Mouse (Mus musculus): ENCODE measurements around the gene Stab1. TPM values are rescaled to one million over a fixed set of nuclear protein-coding genes. Genes with fewer than 3 reads are reported as not detected.

Gene Stab1
- total RNA-seq, 2 experiments from 2014 or later = 13.9 to 17.5 TPM

- DNase-seq (ENCODE audit: extremely low spot score in 1 of 2, low spot score in 1 of 2) = no peak
Observed at GRCm38 (mm10) chr14:31195521-31195920, 27.1 kb upstream of the Stab1 start.

GRCm38 (mm10) chr14:31194891-31195513 is 26.6 kb upstream of the Stab1 start:
- DNase-seq (ENCODE audit: extremely low spot score in 1 of 2, low spot score in 1 of 2) = no peak

- DNase-seq (ENCODE audit: extremely low spot score in 1 of 2, low spot score in 1 of 2) = no peak
Observed at GRCm38 (mm10) chr14:31194441-31194840, 26.0 kb upstream of the Stab1 start.

DNA sequence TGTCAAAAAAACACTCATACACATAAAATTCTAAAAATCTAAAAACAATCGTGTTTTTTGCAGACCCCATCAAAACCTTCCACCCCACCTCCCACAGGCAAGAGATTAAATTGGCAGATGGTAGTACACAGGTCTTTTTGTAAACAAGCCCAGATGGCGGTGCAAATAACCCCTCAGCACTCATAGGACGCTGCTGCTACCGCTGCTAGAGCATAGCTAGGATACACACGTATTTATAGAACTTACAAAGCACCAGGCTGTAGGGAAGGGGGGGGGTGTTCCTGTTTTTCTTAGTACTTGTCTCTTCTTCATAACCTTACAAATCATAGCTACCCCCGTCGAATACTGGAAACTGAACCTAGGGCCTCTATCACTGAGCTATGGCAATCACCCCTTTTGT is 25.4 kb upstream of the Stab1 start:
- no peak for DNase-seq (ENCODE audit: extremely low spot score in 1 of 2, low spot score in 1 of 2)

DNA sequence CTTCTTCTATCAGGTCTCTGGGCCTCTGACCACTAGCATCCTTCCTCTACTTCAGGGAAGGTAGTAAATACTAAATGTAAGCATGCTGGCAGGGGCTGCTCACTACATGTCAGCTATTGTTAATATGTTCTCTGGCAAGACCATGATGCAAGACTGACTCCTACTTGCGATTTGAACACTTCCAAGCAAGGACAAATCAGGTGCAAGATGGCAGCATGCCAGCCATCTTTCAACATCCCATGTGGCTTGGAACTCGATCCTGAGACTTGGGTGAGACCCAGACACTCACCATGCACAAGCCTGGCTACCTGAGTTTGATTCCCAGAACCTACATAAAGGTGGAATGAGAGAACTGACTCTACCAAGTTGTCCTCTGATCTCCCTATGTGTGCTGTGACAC is 23.5 kb upstream of the Stab1 start:
- DNase-seq (ENCODE audit: extremely low spot score in 1 of 2, low spot score in 1 of 2) = no peak

DNA sequence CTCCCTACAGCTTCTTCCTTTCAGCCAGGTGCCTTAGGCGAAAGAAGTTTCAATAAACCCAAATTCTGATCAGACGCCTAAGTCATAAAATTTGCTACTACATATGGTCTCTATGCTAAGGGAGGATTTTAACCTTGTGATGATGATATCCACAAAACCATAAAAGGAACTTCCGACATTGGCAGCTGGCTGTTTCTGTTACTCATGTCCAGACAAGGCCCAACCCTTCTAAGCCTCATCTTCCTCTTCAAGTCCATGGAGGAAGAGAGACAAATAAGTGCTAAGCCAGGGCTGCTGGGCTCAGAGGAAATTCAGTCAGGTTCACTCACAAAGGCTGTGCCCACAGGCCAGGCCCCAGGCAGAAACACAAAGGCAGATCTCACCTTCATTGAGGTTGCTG is 20.9 kb upstream of the Stab1 start:
- no peak for DNase-seq (ENCODE audit: extremely low spot score in 1 of 2, low spot score in 1 of 2)

DNA sequence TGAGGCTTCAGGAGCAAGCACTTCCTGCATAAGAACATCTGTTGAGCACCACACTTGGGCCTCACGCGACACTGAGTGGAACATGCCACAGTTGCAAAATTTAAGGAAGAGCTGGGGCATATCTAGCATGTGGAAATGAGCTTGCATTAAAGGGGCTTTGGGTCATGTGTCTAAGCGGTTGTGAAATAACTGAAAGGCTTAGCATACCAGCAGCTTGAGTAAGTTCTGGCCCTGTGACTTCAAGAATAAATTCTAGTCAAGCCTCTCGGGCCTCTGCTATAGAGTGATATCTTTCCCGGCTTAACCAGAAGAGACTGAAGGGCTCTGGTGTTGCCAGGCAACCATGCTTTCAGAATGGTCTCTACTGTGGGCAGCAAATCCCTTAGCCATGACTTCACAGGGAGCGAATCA is 20.3 kb upstream of the Stab1 start:
- no peak for DNase-seq (ENCODE audit: extremely low spot score in 1 of 2, low spot score in 1 of 2)

DNA sequence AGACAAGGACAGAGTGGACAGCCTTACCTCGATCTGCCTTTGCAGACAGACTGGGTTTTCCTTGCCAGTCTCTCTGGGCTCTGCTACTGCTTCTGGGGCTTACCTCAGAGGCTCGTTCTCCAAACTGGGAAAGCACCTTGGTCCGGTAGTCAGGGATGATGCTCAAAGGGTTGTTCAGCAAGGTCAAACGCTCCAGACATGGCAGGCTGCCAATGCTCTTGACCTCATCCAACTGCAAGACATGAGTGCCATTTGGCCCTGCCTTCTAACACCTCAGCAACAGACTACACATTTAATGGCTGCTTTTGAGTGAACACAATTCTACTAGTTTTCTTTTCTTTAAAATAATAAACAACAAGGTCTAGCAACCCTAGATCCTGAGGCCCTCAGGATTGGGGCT is 18.2 kb upstream of the Stab1 start:
- no peak for DNase-seq (ENCODE audit: extremely low spot score in 1 of 2, low spot score in 1 of 2)

DNA sequence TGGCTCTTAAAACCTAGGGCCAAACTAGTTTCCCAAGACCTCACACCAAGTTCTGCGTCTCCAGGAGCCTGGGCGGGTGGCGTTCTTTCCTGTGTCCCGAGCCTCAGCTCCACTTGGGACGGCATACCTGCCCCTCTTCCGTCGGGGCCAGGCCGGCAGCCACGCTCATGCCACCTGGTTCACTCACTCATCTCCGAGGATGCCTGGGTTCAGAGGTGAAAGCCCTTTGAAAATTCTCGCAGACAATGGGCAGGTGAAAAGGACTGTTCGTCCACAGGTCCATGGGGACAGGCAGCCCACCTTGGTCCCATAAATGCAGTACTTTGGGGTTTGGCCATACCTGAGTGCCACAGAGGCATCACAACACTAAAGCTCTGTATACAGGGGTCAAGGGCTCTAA is 15.8 kb upstream of the Stab1 start:
- DNase-seq (ENCODE audit: extremely low spot score in 1 of 2, low spot score in 1 of 2) = no peak

DNA sequence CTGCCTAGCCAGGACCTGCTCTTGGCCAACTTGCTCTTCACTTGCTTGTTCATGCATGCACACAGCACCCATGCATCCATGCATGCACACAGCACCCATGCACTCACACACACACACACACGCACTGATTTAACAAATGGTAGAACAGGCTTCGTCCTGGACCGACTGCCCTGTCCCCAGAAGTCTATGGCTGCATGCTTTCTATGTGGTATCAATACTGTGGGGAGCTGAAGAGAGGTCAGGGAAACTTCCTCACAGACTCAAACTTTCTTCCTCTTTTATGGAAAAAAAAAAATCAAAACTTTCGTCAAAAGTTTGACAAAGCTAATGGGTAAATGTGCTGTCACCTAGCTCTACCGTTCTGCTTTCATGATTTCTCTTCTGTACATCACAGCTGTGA is 15.1 kb upstream of the Stab1 start:
- no peak for DNase-seq (ENCODE audit: extremely low spot score in 1 of 2, low spot score in 1 of 2)

- no peak for DNase-seq (ENCODE audit: extremely low spot score in 1 of 2, low spot score in 1 of 2)
Observed at GRCm38 (mm10) chr14:31182786-31183290, 14.4 kb upstream of the Stab1 start.

DNA sequence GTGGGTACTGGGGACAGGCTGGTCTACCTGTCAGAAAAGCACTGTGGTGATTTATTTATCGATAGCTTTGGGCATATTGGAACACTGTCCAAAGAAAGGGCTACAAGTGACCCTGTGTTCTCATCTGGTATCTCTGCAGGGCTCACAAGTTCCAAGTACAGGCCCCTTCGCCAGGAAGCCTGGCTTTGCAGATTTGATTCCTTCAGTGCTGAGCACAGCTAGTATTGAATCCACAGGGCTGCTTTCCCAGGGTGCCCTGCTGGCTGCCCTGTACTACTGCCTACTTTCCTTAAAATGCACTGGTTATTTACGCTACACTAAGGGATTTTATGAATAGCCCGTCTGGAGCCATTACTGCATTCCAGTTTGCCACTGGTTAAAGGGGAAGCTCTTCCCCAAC is 13.1 kb upstream of the Stab1 start:
- no peak for DNase-seq (ENCODE audit: extremely low spot score in 1 of 2, low spot score in 1 of 2)

DNA sequence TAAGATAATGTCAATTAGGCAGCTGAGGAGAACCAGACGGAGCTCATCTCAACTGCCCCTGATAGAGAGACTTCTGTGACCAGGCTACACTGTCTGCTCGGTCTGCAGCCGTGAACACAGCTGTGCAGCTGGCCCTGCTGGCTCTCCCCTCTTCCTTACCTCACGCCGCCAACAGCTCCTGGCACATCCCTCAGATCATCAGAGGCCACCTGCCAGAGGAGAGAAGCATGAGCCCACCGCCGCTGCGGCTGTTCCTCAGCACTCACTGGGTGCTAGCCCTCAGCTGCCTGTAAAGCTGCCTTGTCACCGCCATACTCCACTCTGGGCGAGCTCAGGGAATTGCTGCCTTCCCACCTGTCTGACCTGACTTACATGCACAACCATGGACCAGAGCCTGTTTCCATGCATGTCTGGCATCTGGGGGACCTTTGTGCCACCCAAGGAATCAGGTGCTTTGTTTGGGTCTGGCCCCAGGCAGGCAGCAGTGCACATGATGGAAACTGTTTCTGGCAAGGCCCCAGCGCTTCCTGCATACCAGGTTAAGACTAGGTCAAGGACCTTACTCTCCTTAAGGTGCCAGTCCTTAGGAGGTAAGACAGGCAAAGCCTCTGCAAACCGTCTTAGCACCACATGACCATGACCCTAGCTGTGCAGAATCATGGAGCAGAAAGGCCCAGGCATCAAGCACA is 11.4 kb upstream of the Stab1 start:
- DNase-seq (ENCODE audit: extremely low spot score in 1 of 2, low spot score in 1 of 2) = no peak

DNA sequence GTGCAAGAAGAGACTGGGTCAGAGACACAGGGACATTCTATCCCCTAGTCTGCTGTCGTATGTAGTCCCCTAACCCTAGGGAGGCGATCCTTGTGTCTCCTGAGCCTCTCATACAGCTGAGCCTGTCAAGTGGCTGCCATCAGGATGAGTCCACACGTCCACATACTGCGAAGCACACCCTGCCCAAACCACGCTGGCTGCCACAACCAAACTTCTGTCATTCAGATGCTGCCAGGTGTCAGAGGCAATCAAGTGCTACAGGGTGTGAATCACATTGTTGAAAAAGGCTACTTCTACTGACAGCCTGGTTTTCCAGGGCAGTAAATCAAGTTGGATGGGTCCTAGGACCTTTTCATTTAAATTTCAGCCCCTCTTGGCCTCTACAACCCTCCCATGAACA is 9.3 kb upstream of the Stab1 start:
- DNase-seq (ENCODE audit: extremely low spot score in 1 of 2, low spot score in 1 of 2) = no peak

DNA sequence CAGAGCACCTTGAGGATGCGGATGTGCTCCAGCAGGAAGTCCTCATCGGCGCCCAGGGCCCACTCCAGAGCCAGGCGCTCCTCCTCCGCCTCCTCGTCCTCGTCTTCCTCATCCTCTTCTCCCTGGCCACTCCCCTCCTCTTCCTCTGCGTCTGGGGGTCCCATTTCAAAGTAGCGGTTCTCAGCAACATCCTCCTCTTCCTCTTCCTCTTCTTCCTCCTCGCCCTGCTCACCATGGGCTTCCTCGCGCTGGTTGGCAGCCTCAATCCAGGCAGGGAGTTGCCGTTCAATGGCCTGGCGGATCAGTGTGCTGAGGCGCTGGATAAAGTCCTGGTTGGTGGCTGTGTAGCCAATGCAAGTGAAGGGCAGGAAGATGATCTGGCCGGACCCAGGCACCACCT is 8.8 kb upstream of the Stab1 start:
- DNase-seq (ENCODE audit: extremely low spot score in 1 of 2, low spot score in 1 of 2) = no peak

GRCm38 (mm10) chr14:31173537-31173936 is 5.1 kb upstream of the Stab1 start:
- no peak for DNase-seq (ENCODE audit: extremely low spot score in 1 of 2, low spot score in 1 of 2)

- no peak for DNase-seq (ENCODE audit: extremely low spot score in 1 of 2, low spot score in 1 of 2)
Observed at GRCm38 (mm10) chr14:31172781-31173455, 4.5 kb upstream of the Stab1 start.

DNA sequence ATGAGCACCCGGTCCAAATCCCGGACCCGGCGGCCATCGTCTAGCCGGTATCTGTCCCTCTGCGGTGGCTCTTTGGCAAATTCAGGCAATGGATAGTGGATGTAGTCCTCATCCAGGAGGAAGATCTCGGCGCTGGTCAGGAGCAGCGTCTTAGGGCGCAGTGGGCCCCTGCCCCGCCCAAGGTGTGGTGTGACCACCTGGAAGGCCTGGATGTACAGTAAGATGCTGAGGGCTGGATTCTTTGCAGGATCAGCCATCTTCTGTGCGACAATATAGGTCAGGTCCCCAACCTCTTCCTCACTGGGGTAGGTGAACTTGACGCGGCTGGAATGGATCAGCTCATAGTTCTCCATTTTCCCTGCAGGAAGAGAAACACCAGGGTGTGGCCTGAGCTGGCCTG is 3.4 kb upstream of the Stab1 start:
- no peak for DNase-seq (ENCODE audit: extremely low spot score in 1 of 2, low spot score in 1 of 2)

- DNase-seq (ENCODE audit: extremely low spot score in 1 of 2, low spot score in 1 of 2) = no peak
Observed at GRCm38 (mm10) chr14:31171386-31171785, 2.9 kb upstream of the Stab1 start.

- no peak for DNase-seq (ENCODE audit: extremely low spot score in 1 of 2, low spot score in 1 of 2)
Observed at GRCm38 (mm10) chr14:31170963-31171362, 2.5 kb upstream of the Stab1 start.

DNA sequence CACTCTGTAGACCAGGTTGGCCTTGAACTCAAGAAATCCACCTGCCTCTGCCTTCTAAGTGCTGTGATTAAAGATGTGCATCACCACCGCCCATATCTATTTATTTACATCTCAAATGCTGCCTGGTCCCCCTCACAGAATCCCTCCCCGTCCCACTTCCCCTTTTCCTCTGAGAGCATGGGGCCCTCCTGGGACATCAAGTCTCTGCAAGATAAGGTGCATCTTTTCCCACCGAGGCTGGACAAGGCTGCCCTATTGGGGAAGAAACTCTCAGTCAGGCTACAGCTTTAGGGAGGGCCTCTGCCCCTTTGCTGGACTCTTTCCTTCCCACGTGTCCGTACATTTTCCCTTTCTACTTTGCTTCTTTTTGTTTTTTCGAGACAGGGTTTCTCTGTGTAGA is 1.1 kb upstream of the Stab1 start:
- DNase-seq (ENCODE audit: extremely low spot score in 1 of 2, low spot score in 1 of 2) = no peak

GRCm38 (mm10) chr14:31166827-31167226 is 1.6 kb downstream of the Stab1 start:
- DNase-seq (ENCODE audit: extremely low spot score in 1 of 2, low spot score in 1 of 2) = no peak

Measured in layer of hippocampus, postnatal 25 days (tissue).